Mouse (Mus musculus): ENCODE measurements around the gene Tspan4.

- TF ChIP-seq CTCF (conservative IDR thresholded peaks at IDR 0.05; ENCODE audit: low read length): no peak
- TF ChIP-seq POU5F1 (IDR thresholded peaks at IDR 0.05; ENCODE audit: borderline replicate concordance, low read length): no peak
These were observed 9.4 kb downstream of the Tspan4 start for GRCm38 (mm10) chr7:141484186-141485120.

Data from E14TG2a.4 (cell line).